Mouse (Mus musculus) c-Kit-negative CD71-positive TER-119-positive erythroid progenitor cells, embryonic 14.5 days (primary cell): Measurements from ENCODE around the gene Zfp784.

Experiments used
- DNase-seq: peaks from one replicate; pipeline ENCODE4 v3.0.0-alpha.2; 2013; ENCODE audit warnings: low read depth, low spot score

Zfp784 gene

DNA sequence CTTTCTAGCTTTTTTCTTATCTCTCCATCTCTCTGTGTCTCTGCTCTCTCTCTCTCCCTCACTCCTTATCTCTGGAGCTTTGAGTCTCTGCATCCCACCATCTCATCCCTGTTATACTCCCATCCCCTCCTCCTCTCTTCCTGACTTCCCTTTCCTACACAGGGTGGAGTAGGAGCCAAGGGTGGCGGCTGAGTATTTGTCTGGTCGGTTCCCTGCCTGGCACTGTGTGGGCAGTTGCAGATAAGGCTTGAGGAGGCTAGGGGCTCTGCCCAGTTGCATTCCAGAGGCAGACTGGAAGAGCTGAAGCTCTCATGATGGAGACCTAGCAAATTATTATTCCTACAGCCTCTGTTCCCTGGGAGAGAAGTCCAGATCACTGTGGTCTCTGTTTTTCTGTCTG lies 50.0 kb downstream of the Zfp784 start:
- DNase-seq, result no peak
